Mouse (Mus musculus): ENCODE data around the gene Hes3. TPM values are rescaled to one million over a fixed set of nuclear protein-coding genes. Genes with fewer than 3 reads are reported as not detected.
A peak's percentile ranks its signal among the peaks of the same experiment; 100 is the strongest.

Hes3 gene
- polyA plus RNA-seq, 1 experiment from 2014 or later = not detected

GRCm38 (mm10) chr4:152274681-152275131 lies 16.8 kb downstream of the Hes3 start:
- WGBS = 2% methylated on average over 20 of the region's 20 CpGs
- ATAC-seq (ENCODE audit: low read depth) = peak; percentile 50
- H3K4me1 ChIP-seq (replicated peaks; ENCODE audit: control insufficient read depth, insufficient read depth, low read length) = peaks cover 19% of the 10 kb centered on the region
- H3K27me3 ChIP-seq (ENCODE audit: control insufficient read depth, insufficient read depth, low read depth, low read length) = peaks cover 3% of the 10 kb centered on the region
- peak overlapping the region; percentile 75 for H3K4me3 ChIP-seq (ENCODE audit: low read length)
- peak overlapping the region; percentile 90 for H3K27ac ChIP-seq (ENCODE audit: low read length)
- H3K9ac ChIP-seq (ENCODE audit: low read length) = peak overlapping the region; percentile 78
- H3K9me3 ChIP-seq (ENCODE audit: control insufficient read depth, low read length) = no peaks in the 10 kb centered on the region
- H3K36me3 ChIP-seq (ENCODE audit: control insufficient read depth, insufficient read depth, low read length) = no peaks in the 10 kb centered on the region
- peak overlapping the region; percentile 92 for H3K4me2 ChIP-seq (ENCODE audit: low read depth, low read length)

DNA sequence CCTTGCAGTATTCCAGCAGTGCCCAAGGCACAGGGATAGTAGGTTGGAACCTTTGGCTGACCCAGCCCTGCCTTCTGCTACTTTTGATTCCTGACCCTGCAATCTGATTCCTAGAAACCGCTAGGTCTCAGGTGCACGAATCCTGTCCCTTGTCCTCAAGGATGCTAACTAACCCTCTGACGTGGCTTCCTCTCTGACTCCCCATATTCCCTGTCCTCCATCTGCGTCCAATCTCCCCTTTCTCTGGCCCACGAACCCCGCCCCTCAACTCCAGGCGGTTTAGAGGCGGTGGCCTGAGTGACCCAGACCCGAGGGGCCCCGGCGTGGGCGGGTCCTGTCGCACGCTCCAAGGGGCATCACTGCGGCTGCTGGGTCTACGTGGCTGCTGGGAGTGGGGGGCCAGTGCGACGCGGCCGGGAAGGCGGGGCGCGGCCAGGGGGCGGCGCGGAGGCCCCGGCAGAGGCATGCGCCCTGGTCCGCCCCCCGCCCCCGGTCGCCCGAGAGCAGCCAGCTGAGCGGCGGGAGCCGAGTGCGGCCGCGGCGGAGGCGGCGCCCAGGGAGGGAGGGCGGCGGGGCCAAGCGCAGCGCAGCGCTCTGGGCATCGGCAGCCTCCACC lies 17.7 kb downstream of the Hes3 start, which contains the start of gene Gpr153:
TSS of gene Gpr153 (plus strand) at position 612 of the 616 bp plus-strand sequence.
- Histone ChIP-seq H3K4me1 (replicated peaks; ENCODE audit: control insufficient read depth, insufficient read depth, low read length) (peaks cover 19% of the 10 kb centered on the region), H3K27me3 (ENCODE audit: control insufficient read depth, insufficient read depth, low read depth, low read length) (peaks cover 3% of the 10 kb centered on the region), H3K4me3 (ENCODE audit: low read length) (peak within 1 kb of the TSS; percentile 75), H3K4me2 (ENCODE audit: low read depth, low read length) (peak within 1 kb of the TSS; percentile 92), H3K36me3 (ENCODE audit: control insufficient read depth, insufficient read depth, low read length) (no peaks in the 10 kb centered on the region), H3K27ac (ENCODE audit: low read length) (peak within 1 kb of the TSS; percentile 90), H3K9me3 (ENCODE audit: control insufficient read depth, low read length) (no peaks in the 10 kb centered on the region), H3K9ac (ENCODE audit: low read length) (peak within 1 kb of the TSS; percentile 78)
- 2% methylated on average over 30 of the region's 48 CpGs for WGBS
- peak; percentile 78 for ATAC-seq (ENCODE audit: low read depth)

DNA sequence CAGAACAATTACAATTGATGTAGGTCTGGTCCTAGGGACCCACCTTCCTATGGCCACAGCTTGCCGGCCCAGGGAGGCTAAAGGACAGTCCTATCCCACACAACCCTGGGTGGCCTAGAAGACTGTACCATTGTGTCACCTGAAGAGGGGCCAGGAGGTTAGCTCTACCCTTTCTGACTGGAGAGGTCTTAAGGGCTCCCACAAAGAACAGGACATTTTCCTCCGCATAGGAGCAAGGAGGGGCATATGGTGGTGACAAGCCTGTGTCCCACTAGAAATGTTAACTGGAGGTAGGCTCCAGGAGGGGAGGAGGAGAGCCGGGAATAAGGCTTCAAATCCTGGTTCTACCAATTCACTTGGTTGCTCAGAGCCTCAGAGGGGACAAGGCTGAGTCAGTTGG lies 18.3 kb downstream of the Hes3 start:
- Histone ChIP-seq H3K9ac (ENCODE audit: low read length) (no peak overlapping the region), H3K27me3 (ENCODE audit: control insufficient read depth, insufficient read depth, low read depth, low read length) (peaks cover 3% of the 10 kb centered on the region), H3K4me1 (replicated peaks; ENCODE audit: control insufficient read depth, insufficient read depth, low read length) (peaks cover 19% of the 10 kb centered on the region), H3K27ac (ENCODE audit: low read length) (peak overlapping the region; percentile 90), H3K4me2 (ENCODE audit: low read depth, low read length) (no peak overlapping the region), H3K9me3 (ENCODE audit: control insufficient read depth, low read length) (no peaks in the 10 kb centered on the region), H3K36me3 (ENCODE audit: control insufficient read depth, insufficient read depth, low read length) (no peaks in the 10 kb centered on the region), H3K4me3 (ENCODE audit: low read length) (no peak overlapping the region)
- ATAC-seq (ENCODE audit: low read depth) = 0 out of 2 replicates have a peak, but pooled peaks have one; percentile 1
- WGBS = 34% methylated on average over 3 of the region's 3 CpGs

- Histone ChIP-seq H3K9me3 (ENCODE audit: control insufficient read depth, low read length) (no peaks in the 10 kb centered on the region), H3K9ac (ENCODE audit: low read length) (no peak overlapping the region), H3K27me3 (ENCODE audit: control insufficient read depth, insufficient read depth, low read depth, low read length) (peaks cover 3% of the 10 kb centered on the region), H3K4me2 (ENCODE audit: low read depth, low read length) (no peak overlapping the region), H3K4me3 (ENCODE audit: low read length) (no peak overlapping the region), H3K27ac (ENCODE audit: low read length) (peak overlapping the region; percentile 90), H3K36me3 (ENCODE audit: control insufficient read depth, insufficient read depth, low read length) (no peaks in the 10 kb centered on the region), H3K4me1 (replicated peaks; ENCODE audit: control insufficient read depth, insufficient read depth, low read length) (peaks cover 23% of the 10 kb centered on the region)
- WGBS = 21% methylated on average over 9 of the region's 9 CpGs
- peak; percentile 67 for ATAC-seq (ENCODE audit: low read depth)
Observed at GRCm38 (mm10) chr4:152272449-152273049, 18.9 kb downstream of the Hes3 start.

- 56% methylated on average over 7 of the region's 7 CpGs for WGBS
- no peaks in the 10 kb centered on the region for H3K9me3 ChIP-seq (ENCODE audit: control insufficient read depth, low read length)
- H3K27ac ChIP-seq (ENCODE audit: low read length) = peak overlapping the region; percentile 90
- H3K36me3 ChIP-seq (ENCODE audit: control insufficient read depth, insufficient read depth, low read length) = no peaks in the 10 kb centered on the region
- no peak overlapping the region for H3K4me2 ChIP-seq (ENCODE audit: low read depth, low read length)
- H3K27me3 ChIP-seq (ENCODE audit: control insufficient read depth, insufficient read depth, low read depth, low read length) = peaks cover 3% of the 10 kb centered on the region
- 0 out of 2 replicates have a peak overlapping the region, but pooled peaks have one; percentile 11 for H3K9ac ChIP-seq (ENCODE audit: low read length)
- no peak overlapping the region for H3K4me3 ChIP-seq (ENCODE audit: low read length)
- ATAC-seq (ENCODE audit: low read depth) = peak; percentile 1
- H3K4me1 ChIP-seq (replicated peaks; ENCODE audit: control insufficient read depth, insufficient read depth, low read length) = peaks cover 25% of the 10 kb centered on the region
Observed at GRCm38 (mm10) chr4:152272006-152272405, 19.5 kb downstream of the Hes3 start.

- Histone ChIP-seq H3K4me3 (ENCODE audit: low read length) (no peak overlapping the region), H3K27me3 (ENCODE audit: control insufficient read depth, insufficient read depth, low read depth, low read length) (peaks cover 3% of the 10 kb centered on the region), H3K4me2 (ENCODE audit: low read depth, low read length) (no peak overlapping the region), H3K27ac (ENCODE audit: low read length) (peak overlapping the region; percentile 90; the same call in 1 of the 2 replicates), H3K4me1 (replicated peaks; ENCODE audit: control insufficient read depth, insufficient read depth, low read length) (peaks cover 26% of the 10 kb centered on the region), H3K9me3 (ENCODE audit: control insufficient read depth, low read length) (no peaks in the 10 kb centered on the region), H3K36me3 (ENCODE audit: control insufficient read depth, insufficient read depth, low read length) (no peaks in the 10 kb centered on the region), H3K9ac (ENCODE audit: low read length) (0 out of 2 replicates have a peak overlapping the region, but pooled peaks have one; percentile 12)
- WGBS = 84% methylated on average over 11 of the region's 11 CpGs
- ATAC-seq (ENCODE audit: low read depth) = no peak
Observed at GRCm38 (mm10) chr4:152271334-152271733, 20.1 kb downstream of the Hes3 start.

DNA sequence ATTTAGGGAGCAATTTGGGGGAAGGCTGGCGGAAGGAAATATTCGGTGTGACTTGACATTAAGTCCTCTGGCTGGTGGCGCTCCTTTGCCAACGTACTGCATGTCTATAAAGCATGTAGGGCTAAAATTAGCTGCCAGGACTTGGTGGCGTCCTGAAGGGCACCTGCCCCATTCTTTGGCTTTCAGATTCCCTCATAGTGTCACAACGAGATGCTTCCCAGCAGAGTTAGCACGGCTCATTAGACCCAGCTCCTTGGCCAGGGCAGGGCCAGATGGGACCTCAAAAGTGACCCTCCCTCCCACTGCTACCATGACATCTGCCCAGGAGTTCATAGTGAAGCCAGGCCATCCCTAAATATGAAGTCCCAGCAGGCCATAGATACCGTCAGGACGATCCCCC lies 20.9 kb downstream of the Hes3 start:
- H3K4me2 ChIP-seq (ENCODE audit: low read depth, low read length) = no peak overlapping the region
- no peaks in the 10 kb centered on the region for H3K36me3 ChIP-seq (ENCODE audit: control insufficient read depth, insufficient read depth, low read length)
- no peaks in the 10 kb centered on the region for H3K9me3 ChIP-seq (ENCODE audit: control insufficient read depth, low read length)
- no peak overlapping the region for H3K4me3 ChIP-seq (ENCODE audit: low read length)
- H3K9ac ChIP-seq (ENCODE audit: low read length) = no peak overlapping the region
- H3K27ac ChIP-seq (ENCODE audit: low read length) = no peak overlapping the region
- 81% methylated on average over 9 of the region's 9 CpGs for WGBS
- H3K4me1 ChIP-seq (replicated peaks; ENCODE audit: control insufficient read depth, insufficient read depth, low read length) = peaks cover 27% of the 10 kb centered on the region
- H3K27me3 ChIP-seq (ENCODE audit: control insufficient read depth, insufficient read depth, low read depth, low read length) = peaks cover 3% of the 10 kb centered on the region
- no peak for ATAC-seq (ENCODE audit: low read depth)

GRCm38 (mm10) chr4:152269967-152270366 lies 21.5 kb downstream of the Hes3 start:
- 88% methylated on average over 13 of the region's 13 CpGs for WGBS
- peaks cover 25% of the 10 kb centered on the region for H3K4me1 ChIP-seq (replicated peaks; ENCODE audit: control insufficient read depth, insufficient read depth, low read length)
- H3K4me2 ChIP-seq (ENCODE audit: low read depth, low read length) = no peak overlapping the region
- no peak overlapping the region for H3K9ac ChIP-seq (ENCODE audit: low read length)
- H3K27me3 ChIP-seq (ENCODE audit: control insufficient read depth, insufficient read depth, low read depth, low read length) = peaks cover under 1% of the 10 kb centered on the region
- H3K4me3 ChIP-seq (ENCODE audit: low read length) = no peak overlapping the region
- H3K36me3 ChIP-seq (ENCODE audit: control insufficient read depth, insufficient read depth, low read length) = 0 out of 2 replicates have a peak, but pooled peaks cover under 1% of the 10 kb centered on the region
- no peak overlapping the region for H3K27ac ChIP-seq (ENCODE audit: low read length)
- no peaks in the 10 kb centered on the region for H3K9me3 ChIP-seq (ENCODE audit: control insufficient read depth, low read length)
- no peak for ATAC-seq (ENCODE audit: low read depth)

- ATAC-seq (ENCODE audit: low read depth) = no peak
- Histone ChIP-seq H3K36me3 (ENCODE audit: control insufficient read depth, insufficient read depth, low read length) (0 out of 2 replicates have a peak, but pooled peaks cover 2% of the 10 kb centered on the region), H3K4me1 (replicated peaks; ENCODE audit: control insufficient read depth, insufficient read depth, low read length) (peaks cover 24% of the 10 kb centered on the region), H3K4me2 (ENCODE audit: low read depth, low read length) (no peak overlapping the region), H3K9me3 (ENCODE audit: control insufficient read depth, low read length) (no peaks in the 10 kb centered on the region), H3K4me3 (ENCODE audit: low read length) (no peak overlapping the region), H3K9ac (ENCODE audit: low read length) (no peak overlapping the region), H3K27me3 (ENCODE audit: control insufficient read depth, insufficient read depth, low read depth, low read length) (no peaks in the 10 kb centered on the region), H3K27ac (ENCODE audit: low read length) (no peak overlapping the region)
- 41% methylated on average over 13 of the region's 13 CpGs for WGBS
Observed at GRCm38 (mm10) chr4:152267748-152268369, 23.6 kb downstream of the Hes3 start.
